Mouse (Mus musculus) heart, postnatal 0 days (tissue): ENCODE measurements around the gene Tmem143. TPM values are rescaled to one million over a fixed set of nuclear protein-coding genes. Genes with fewer than 3 reads are reported as not detected.

Experiments
- ATAC-seq: fragments of 200-750 bp; cut with Nextera tagmentation; 2 replicates; pipeline ENCODE4 v1.8.0; 2017; ENCODE audit warnings: low read depth, moderate number of reproducible peaks, moderate library complexity; ENCODE audit not compliant: insufficient read depth
- DNase-seq: peaks from one replicate; pipeline ENCODE4 v3.0.0-alpha.2; 2016; ENCODE audit warnings: low spot score
- H3K27ac ChIP-seq: fragments of 300-500 bp; sonication (generic); 2 replicates; pipeline ENCODE4 v1.5.1; 2014; ENCODE audit warnings: low read depth, mild to moderate bottlenecking
- H3K27me3 ChIP-seq: fragments of 300-500 bp; sonication (generic); 2 replicates; pipeline ENCODE4 v1.6.1; 2014; ENCODE audit warnings: low read length, mixed read lengths; ENCODE audit not compliant: control insufficient read depth, insufficient read depth
- H3K36me3 ChIP-seq: fragments of 300-500 bp; sonication (generic); replicated peaks from 2 replicates; pipeline ENCODE4 v1.6.1; 2014; ENCODE audit warnings: low read length, mixed read lengths; ENCODE audit not compliant: control insufficient read depth, insufficient read depth
- H3K4me1 ChIP-seq: fragments of 300-500 bp; sonication (generic); 2 replicates; pipeline ENCODE4 v1.6.1; 2014; ENCODE audit warnings: antibody characterized with exemption; ENCODE audit not compliant: control insufficient read depth, insufficient read depth
- H3K4me2 ChIP-seq: fragments of 300-500 bp; sonication (generic); 2 replicates; pipeline ENCODE4 v1.6.1; 2014; ENCODE audit warnings: low read depth, mild to moderate bottlenecking, low read length, moderate library complexity
- H3K4me3 ChIP-seq: fragments of 300-500 bp; sonication (generic); 2 replicates; pipeline ENCODE4 v1.5.1; 2014; ENCODE audit warnings: low read depth, low read length
- H3K9ac ChIP-seq: fragments of 300-500 bp; sonication (generic); replicated peaks from 2 replicates; pipeline ENCODE4 v1.6.1; 2014; ENCODE audit warnings: low read depth, low read length, mixed read lengths
- H3K9me3 ChIP-seq: fragments of 300-500 bp; sonication (generic); replicated peaks from 2 replicates; pipeline ENCODE4 v1.6.1; 2016; ENCODE audit warnings: low read length; ENCODE audit not compliant: control insufficient read depth
- CTCF ChIP-seq: IDR thresholded peaks from 2 replicates; pipeline ENCODE4 v1.5.1; 2016; ENCODE audit warnings: antibody characterized with exemption, control low read depth, low read depth
- EP300 ChIP-seq: IDR thresholded peaks from 2 replicates; pipeline ENCODE4 v1.6.1; 2016; ENCODE audit warnings: antibody characterized with exemption, low read depth
- WGBS: fragments of 180-500 bp; shearing (Covaris S2); extraction: QIAGEN DNeasy Blood & Tissue Kit; methylation state at CpG from one replicate; pipeline ENCODE4 v1.1.7; 2014; 5-methylcytosine and 5-hydroxymethylcytosine counted together
- polyA plus RNA-seq: library from polyadenylated mRNA; unstranded; fragments of >200 nt; fragmentation: Nextera tagmentation; extraction: Ambion mirVana; gene quantifications from 2 replicates; pipeline ENCODE4 v1.2.1, GENCODE M21; 2015
- total RNA-seq: library from RNA; depleted of rRNA; stranded (reverse); fragments of >200 nt; gene quantifications from 2 replicates; pipeline ENCODE4 v1.2.3, GENCODE M21; 2014; ENCODE audit warnings: low replicate concordance

Gene Tmem143
- total and polyA plus RNA-seq, 2 experiments from 2014 or later: 11.7 to 124 TPM

- no peaks in the 10 kb centered on the region for H3K27me3 ChIP-seq
- H3K9me3 ChIP-seq: no peaks in the 10 kb centered on the region
- 87% methylated on average over 9 of the region's 9 CpGs for WGBS
- no peak overlapping the region for H3K4me3 ChIP-seq
- peaks cover 30% of the 10 kb centered on the region for H3K36me3 ChIP-seq
- H3K4me2 ChIP-seq: no peak overlapping the region
- no peak overlapping the region for H3K9ac ChIP-seq
- TF ChIP-seq CTCF: no peak
- no peak for TF ChIP-seq EP300
- H3K27ac ChIP-seq: no peak overlapping the region
- H3K4me1 ChIP-seq: no peaks in the 10 kb centered on the region
- DNase-seq (no peak), ATAC-seq (no peak)
Measured at GRCm38 (mm10) chr7:45906622-45907021, 9.9 kb downstream of the Tmem143 start.

DNA sequence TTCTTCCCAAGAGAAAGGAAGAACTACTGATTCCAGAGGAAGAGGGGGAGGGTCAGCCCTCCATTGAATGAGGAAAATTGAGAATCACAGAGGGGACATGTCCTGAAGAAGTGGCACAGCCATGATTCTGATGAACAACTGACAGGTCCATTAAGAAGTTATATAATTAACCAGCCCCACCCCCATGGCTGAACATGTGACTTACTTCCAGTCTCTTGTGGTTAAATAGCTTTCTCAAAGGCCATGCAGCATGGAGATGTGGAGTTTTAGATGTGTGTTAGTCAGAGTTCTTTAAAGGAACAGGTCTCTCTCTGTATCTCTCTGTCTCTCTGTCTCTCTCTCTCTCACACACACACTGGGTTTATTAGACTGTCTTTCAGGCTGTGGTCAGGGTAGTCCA is 11.6 kb downstream of the Tmem143 start:
- no peak for TF ChIP-seq EP300
- TF ChIP-seq CTCF: no peak
- Histone ChIP-seq H3K9ac (no peak overlapping the region), H3K4me2 (no peak overlapping the region), H3K36me3 (peaks cover 34% of the 10 kb centered on the region), H3K27ac (no peak overlapping the region), H3K4me3 (no peak overlapping the region), H3K4me1 (no peaks in the 10 kb centered on the region), H3K27me3 (no peaks in the 10 kb centered on the region), H3K9me3 (no peaks in the 10 kb centered on the region)
- no peak for DNase-seq
- ATAC-seq: no peak

- WGBS: 93% methylated on average over 16 of the region's 16 CpGs
- H3K4me3 ChIP-seq: no peak overlapping the region
- TF ChIP-seq CTCF (no peak), EP300 (no peak)
- no peaks in the 10 kb centered on the region for H3K4me1 ChIP-seq
- H3K9me3 ChIP-seq: no peaks in the 10 kb centered on the region
- H3K36me3 ChIP-seq: peaks cover 34% of the 10 kb centered on the region
- H3K27ac ChIP-seq: no peak overlapping the region
- no peak for ATAC-seq
- H3K9ac ChIP-seq: no peak overlapping the region
- no peak overlapping the region for H3K4me2 ChIP-seq
- no peaks in the 10 kb centered on the region for H3K27me3 ChIP-seq
- DNase-seq: no peak
Measured at GRCm38 (mm10) chr7:45909145-45909544, 12.4 kb downstream of the Tmem143 start.

GRCm38 (mm10) chr7:45914067-45914466 is 17.3 kb downstream of the Tmem143 start:
- ATAC-seq (no peak), DNase-seq (no peak)
- no peak overlapping the region for H3K9ac ChIP-seq
- H3K27me3 ChIP-seq: no peaks in the 10 kb centered on the region
- TF ChIP-seq CTCF (no peak), EP300 (no peak)
- H3K27ac ChIP-seq: no peak overlapping the region
- peaks cover 6% of the 10 kb centered on the region; the same call in 1 of the 2 replicates for H3K4me1 ChIP-seq
- H3K4me2 ChIP-seq: no peak overlapping the region
- no peaks in the 10 kb centered on the region for H3K9me3 ChIP-seq
- peaks cover 17% of the 10 kb centered on the region for H3K36me3 ChIP-seq
- no peak overlapping the region for H3K4me3 ChIP-seq
- WGBS: 85% methylated on average over 6 of the region's 6 CpGs

GRCm38 (mm10) chr7:45915011-45915410 is 18.3 kb downstream of the Tmem143 start:
- WGBS: 88% methylated on average over 5 of the region's 5 CpGs
- no peak for ATAC-seq
- Histone ChIP-seq H3K36me3 (peaks cover 9% of the 10 kb centered on the region), H3K27ac (no peak overlapping the region), H3K27me3 (no peaks in the 10 kb centered on the region), H3K4me2 (no peak overlapping the region), H3K4me3 (no peak overlapping the region), H3K9me3 (no peaks in the 10 kb centered on the region), H3K9ac (no peak overlapping the region), H3K4me1 (peaks cover 6% of the 10 kb centered on the region; the same call in 1 of the 2 replicates)
- TF ChIP-seq EP300 (no peak), CTCF (no peak)
- DNase-seq: no peak
